Mouse (Mus musculus) ES-CJ7 (cell line): ENCODE results near the gene Tacc2.

Source experiments
- DNase-seq: peaks from one replicate; pipeline ENCODE4 v3.0.0; 2011; ENCODE audit warnings: low read depth, low spot score

Tacc2 gene

DNA sequence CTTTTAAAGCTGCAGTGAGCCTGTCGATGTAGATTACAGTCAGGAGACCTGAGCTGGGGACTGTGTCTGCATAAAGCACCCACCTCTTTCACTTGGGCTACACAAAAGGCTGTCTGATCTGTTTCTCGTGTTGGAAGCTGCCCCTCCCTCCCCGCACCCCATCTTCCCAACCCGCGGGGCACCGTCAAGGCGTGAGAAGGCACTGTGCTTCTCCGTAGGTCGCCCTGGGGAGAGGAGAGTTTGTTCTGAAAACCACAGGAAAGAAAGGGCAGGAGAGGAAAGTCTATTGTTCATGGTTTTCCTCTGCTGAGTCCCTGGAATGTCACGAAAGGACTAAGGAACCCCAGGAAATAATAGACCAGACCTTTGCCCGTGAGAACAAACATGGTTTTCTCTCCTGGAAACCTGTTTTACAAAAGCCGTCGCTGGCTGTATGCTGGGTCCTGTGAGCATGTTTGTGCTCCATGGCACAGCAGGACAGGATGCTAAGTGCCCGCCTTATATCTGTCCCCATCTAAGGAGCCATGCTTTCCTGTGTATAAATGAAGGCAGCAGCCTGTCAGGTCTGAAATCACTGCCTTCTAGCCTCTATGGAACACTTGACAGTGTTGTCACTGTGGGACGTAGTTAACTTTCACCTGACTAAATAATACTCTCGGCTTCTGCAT, 142.8 kb downstream of the Tacc2 start:
- peak; percentile 42 for DNase-seq

DNA sequence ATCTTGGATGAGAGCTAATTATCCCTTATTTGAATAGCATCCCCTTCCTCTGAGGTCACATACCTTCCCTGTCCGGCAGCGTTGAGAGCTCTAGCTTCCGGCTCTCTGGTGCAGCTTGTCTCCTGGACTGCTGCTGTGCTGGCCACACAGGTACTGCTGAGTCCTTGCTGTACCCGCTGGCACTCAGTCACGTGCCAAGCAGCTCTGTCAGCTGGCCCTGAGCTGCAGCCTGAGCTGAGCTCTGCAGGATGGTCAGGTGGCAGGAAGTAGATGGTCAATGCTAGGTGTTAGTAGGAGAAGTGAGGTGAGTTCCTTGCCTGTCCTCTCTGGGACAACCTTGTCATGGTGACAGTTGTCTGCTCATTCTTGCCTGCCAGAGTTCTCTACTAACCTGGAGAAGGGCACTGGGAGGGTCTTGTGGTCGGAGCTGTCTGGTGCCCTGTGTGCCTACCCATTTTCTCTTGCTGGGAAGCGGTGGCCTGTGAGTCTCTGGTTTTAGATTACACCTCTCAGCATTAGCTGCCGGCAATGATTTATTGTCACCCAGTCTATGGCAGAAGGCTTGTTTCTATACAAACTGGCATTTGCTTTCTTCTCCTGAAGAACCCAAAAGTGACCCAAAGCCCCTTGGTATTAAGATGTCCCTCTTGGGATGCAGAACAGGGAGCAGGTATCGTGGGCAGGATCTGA, 143.6 kb downstream of the Tacc2 start:
- no peak for DNase-seq

DNA sequence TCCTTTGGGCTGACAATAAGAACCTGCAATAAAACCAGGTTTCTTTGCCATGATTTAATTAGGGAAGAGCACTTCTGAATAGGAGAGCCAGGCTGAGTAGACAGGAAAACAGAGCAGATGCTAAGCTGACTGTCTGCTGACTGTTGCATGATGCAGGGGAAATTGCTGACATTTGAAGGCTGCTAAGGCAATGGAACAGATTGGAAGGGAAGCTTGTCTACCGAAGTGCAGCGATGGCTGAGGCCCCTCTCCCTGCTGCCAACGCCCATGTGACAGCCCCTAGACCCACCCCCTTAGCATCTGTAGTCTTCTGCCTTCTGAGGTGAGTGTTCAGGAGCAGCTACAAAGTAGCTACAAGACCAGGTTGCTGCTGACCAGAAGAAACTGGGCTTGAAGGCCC, 148.9 kb downstream of the Tacc2 start:
- DNase-seq = no peak

DNA sequence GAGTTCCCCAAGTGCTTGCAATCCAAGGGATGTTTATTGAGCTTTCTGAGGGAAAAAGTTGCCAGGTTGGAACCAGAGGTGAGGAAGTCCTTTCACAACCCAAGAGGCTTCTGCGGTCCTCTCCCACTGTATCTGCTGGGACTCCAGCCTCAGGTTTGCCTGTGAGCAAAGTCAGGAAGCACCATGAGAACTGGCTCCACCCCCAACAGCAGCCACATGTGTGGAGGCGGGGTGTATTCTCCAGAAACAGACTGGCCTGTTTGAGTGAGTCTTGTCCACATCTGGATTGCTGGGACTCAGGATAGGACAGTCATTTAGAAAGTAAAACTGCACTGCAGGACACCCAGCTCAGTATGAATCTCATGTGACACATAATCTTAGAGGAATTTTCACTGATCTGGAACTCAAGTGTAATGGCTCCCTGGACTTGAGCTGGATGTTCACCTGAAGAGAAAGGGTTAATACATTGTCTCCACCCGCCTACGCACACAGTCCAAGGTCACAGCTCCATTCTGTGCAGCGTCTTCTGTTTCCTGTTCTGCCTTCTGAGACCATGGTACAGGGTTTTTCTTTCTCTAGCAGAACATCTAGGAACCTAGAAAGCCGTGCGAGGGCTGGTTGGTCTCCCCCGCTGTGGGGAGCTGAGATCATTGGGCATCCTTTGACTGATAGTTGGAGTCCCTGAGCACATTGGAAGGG, 149.6 kb downstream of the Tacc2 start:
- peak; percentile 16 for DNase-seq

DNA sequence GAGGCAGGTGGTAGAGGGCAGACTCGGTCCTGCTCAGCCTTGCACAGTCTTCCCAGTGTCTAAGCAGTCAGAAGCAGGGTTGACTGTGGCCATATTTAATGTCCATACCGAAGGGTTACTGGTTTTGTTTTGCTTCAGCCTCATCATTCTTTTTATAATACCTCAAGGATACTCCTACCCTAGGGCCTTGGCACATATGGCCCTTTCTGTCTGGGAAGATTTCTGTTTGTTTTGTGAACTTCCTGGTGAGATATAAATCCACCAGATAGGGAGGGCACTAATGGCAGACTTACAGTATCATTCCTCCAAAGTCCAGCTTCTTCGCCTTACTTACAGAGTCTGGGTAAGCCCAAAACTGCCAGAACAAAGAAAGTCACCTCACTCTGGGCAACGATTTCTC, 150.3 kb downstream of the Tacc2 start:
- DNase-seq = no peak

DNA sequence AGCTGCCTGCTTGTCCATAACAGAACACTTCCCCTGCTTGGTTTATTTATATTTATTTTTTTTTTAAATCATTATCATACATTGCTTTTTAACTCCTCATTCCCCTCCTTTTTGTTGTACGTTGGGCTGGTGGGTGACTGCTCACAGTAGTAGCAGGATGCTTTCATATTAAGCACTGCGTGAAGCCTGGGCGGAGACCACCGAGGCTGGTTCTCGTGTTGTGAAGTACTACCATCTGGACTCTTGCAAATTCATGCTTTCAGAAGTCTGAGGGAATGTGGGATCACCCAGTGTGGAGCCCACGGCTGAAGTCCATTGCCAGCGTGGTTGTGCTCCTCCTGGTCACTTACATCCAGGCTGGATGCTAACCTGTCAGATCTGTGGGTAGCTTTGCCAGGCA, 154.6 kb downstream of the Tacc2 start:
- no peak for DNase-seq

DNA sequence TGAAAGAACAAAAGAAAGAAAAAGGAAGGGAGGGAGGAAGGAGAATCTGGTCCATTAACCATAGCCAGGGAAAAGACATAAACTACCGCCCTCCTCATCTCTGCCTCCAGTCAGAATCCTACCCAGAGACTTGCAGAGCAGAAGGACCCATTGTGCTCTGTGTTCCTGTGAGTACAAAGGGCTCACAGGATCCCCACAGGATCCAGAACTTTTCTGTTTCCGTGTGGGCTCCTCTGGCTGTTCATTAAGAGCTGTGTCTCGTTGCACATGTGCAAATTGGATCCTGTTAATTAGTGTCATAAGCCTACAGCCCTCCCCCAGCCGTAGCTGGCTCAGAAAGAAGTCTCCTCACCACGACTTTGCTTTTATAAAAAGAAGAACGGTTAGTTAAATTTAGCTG, 155.7 kb downstream of the Tacc2 start:
- no peak for DNase-seq

DNA sequence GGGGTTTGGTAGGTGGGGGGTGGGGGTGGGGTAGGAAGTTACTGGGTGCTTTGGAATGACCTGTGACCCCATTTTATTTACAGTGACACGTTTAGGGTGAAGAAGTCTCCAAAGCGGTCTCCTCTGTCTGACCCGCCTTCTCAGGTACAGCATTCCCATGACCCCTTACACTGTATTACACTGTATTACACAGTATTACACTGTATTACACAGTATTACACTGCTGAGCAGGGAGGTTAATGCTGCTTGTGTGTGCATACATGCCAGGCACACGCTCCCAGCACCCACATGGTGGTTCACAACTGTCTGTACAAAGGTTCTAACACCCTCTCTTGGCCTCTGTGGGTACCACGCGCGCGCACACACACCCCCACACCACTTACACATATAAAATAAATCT, 156.2 kb downstream of the Tacc2 start:
- no peak for DNase-seq

DNA sequence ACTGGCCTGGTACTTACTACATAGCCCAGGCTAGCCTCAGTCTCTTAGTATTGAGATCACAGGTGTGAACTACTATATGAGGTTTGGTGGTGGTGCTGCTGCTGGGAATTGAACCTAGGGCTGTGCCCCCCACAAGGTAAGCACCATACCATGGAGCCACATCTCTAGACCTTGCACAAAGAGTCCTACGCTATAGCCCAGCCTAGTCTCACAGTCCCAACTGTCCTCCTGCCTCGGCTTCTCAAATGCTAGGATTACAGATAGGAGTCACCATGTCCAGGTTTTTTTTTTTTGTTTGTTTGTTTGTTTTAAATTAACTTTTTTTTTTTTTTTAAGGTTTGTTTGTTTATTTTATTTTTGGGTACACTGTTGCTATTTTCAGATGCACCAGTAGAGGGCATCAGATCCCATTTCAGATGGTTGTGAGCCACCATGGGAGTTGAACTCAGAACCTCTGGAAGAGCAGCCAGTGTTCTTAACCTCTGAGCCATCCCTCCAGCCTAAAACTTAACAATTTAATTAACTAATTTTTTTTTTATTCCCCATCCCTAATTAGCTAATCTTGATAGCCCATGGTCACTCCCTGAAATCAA, 157.1 kb downstream of the Tacc2 start:
- DNase-seq = no peak

DNA sequence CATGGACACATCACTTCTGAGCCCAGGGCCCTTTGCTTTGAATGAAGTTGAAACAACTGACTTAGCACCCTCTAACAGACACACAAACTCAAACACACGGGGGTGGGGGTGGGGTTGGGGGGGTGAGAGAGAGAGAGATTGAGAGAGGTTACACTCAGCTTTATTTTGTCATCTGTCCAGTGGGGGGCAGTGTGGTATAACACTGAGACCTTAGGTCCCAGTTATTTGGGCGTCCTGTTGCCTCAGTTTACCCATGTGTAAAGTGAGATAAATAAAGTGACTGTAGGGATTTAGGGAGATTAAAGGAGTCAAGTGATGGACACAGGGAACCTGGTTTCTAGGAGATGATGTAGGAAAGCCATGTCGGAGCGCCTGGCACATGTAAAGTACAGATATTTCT, 163.9 kb downstream of the Tacc2 start:
- no peak for DNase-seq

DNA sequence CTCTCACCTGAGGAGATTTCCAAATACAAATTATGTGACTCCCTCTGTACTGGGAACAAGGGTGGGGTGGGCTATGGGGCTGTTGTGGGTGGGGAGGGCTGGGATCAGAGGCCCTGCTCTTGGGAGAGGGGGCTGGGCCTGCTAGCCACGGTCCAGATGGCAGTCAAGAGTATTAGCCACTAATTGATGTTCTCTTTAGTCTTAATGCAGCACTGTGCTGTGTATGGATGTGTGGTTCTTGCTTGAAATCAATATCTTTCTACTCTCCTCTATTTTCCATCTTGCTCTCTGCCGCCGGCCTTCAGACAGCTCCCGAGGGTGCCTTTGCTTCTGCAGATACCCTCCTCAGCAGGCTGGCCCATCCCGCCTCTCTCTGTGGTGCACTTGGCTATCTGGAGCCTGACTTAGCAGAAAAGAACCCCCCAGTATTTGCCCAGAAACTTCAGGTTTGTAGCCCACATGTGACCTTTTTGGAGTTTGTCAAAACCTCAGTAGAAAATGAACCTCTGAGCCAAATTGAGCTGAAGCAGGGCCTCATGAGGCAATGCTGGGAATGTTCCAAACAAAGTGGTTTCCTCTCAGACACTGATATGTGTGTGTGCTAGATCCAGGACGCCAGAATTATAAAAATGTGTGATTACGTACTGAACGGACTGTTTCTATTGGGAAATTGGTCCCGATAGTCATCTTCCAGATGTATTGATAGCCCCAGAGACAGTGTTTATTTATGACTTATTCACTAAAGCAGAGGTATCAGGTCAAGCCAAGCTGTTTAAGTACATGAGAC, 166.2 kb downstream of the Tacc2 start:
- no peak for DNase-seq

DNA sequence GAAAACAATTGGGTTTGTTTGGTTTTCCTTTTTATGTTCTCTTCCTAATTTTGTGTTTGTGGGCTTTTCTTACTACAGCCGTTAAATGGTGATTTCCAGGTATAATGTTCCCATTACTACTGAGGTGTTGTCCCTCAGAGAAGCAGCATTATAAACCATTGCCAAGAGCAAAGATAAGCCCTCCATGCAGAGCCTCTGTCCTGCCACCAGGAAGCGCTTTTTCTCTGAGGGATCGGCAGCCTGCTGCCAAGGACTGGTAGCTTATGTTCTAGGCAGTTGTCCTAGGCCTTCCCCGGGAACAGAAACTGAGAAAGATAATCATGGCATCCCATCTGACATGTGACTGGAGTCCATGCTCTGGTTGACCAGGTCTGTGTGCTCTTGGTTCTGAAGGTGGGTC, 171.9 kb downstream of the Tacc2 start:
- no peak for DNase-seq

DNA sequence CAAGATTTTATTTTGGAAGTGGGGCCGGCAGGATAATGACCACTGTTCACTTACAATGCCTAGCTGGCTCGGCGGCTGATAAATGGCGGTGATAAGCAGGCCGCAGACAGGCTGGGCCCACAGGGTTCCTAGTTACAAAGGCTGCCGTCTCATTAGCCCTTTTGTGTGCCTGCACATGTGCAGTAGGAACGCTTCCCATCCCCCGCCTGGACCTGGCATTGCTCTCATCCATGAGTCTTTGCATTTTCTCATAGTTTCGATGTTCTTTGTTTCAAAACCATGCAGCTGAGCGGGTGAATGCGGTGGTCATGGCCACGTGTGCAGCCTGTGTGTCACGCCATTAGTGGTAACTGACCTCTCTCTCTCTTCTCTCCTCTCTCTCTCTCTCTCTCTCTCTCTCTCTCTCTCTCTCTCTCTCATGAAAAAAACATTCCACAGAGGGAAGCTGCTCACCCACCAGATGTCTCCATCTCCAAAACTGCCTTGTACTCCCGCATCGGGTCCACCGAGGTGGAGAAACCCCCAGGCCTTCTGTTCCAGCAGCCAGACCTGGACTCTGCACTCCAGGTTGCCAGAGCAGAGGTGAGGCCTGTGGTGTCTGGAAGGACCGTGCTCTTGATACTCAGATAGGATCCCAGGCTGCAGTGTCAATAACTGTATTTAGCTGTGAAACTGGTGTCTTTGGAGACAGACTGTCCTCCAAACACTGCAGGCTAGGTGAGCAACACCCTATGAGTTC, 173.7 kb downstream of the Tacc2 start:
- peak; percentile 22 for DNase-seq

DNA sequence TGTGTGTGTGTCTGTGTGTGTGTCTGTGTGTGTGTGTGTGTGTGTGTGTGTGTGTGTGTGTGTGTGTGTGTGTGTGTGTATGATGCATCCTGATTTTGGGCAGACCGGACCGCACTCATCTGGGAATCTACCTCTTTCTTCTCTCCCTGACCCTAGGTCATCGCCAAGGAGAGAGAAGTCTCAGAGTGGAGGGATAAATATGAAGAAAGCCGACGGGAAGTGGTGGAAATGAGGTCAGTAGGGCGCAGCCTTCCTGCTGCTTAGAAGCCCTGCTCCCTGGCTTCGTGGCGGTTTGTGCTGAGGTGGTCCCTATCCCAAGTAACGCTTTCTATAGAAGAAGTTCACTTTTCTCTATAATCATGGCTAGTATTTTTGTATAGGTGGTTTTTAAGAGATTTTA, 174.4 kb downstream of the Tacc2 start:
- DNase-seq = no peak

DNA sequence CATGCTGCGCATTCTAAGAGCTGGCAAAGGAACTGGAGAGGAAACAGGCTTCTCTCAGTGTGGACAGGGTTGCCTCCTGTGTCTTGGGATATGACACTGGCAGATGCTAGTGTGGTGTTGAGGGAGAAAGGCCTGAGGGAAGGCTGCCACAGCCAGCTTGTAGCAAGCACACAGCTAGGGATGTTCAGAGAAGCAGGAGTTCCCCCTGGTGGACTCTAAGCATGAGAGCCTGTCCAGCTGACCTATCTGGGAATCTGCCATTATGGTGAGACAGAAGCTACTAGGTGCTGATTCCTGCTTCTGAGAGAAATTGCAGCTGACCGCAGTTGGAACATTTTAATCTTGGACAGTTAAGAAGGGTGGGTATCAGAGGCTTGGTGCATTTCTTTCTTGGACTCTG, 177.6 kb downstream of the Tacc2 start:
- no peak for DNase-seq

DNA sequence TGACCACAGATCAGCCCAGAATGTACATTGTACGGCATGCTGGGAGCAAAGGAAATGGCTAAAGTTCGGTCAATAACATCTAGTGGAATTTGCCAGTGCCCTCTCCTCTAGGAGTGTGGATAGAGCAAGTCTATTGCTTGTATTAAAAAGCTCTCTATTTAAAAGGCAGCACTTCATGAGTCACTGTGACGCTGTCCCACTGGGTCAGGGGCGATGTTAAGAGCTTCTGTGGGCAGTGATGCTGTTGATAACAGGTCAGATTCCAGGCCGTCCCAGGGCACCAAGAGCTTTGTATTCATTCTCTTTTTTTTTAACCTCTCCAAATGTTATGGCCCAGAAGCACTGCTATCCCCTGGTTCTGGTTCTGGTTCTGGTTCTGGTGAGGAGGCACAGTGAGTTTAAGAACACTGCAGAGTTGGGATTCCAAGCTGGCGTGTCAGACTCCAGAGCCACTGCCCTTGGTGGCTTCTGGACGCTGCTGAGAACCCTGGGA, 179.2 kb downstream of the Tacc2 start:
- no peak for DNase-seq

DNA sequence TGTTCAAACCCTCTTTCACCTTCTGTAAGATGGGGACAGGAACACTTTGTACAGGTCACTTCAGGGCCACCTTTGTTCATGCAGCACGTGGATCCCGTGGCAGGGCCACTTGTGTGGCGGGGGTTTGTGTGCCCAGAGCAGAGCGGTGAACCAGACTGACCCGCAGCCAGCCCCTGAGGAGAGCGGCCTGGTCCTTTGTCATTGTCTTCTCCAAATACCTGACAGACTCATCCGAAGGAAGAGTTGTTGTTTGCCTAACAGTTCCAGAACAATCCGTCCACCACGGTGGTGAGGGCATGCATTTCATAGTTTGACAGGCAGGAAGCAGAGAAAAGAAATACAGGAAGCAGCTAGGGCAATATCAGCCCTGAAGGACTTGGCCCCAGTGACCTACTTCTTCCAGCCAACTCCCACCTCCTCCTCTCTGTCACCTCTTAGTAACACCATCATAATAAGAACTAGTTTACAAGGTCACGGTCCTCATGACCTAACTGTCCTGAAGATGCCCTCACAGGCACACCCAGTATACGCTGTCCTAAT, 180.2 kb downstream of the Tacc2 start:
- DNase-seq = no peak

DNA sequence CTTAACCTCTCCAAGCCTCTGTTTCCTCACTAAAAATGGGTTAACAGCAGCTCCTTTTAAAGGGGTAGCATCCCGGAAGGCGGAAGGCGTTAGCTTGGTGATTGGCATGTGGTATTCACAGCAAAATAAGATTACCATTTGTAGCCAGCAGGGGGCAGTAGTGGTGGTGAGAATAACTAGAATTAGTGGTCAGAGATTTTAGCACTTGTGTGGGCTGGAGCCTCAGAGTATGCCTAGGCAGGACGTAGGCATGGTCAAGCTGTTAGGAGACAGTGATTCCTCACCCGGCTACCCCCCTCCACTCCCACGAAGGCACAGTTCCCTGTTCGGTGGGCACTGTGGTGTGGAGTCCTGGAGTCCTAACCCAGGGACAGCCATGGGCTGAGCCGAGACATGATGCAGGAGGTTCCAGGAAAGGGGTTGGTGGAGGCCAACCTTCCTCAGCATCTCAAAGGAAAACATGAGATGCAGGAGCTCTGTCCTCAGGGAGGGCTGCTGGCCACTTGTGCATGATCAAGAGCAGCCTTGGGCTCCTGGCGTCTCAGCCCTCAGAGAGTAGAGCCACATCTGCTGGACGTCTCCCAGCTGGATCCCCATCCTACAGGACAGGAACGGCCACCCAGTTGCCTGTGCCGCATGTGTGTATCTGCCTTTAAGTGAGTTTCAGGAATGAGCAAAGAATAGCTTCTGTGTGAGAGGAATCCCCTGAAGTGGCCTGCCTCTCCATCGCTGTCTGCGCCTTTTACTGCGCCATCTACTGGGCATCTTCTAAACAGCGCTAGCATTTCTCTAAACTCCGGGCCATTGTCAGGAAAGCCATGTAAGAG, 185.0 kb downstream of the Tacc2 start:
- DNase-seq = peak; percentile 81

DNA sequence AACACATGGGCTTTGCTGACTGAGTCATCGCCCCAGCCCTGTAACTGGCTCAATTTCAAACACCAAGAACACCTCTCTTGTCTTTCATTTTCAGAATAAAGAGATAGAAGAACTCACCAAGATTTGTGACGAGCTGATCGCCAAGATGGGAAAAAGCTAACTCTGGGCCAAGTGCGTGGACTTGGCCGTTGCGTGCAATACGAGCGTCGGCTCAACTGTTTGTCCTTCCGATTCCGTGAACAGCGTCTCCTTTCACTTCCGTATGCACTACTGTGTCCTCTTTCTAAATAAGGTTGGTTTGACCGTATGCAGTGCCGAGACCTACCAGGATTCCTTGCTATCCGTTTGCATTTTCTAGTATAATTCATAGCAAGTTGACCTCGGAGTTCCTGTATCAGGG, 186.9 kb downstream of the Tacc2 start:
- DNase-seq = no peak
